In genomic region chr2:163111413-163112201, GRCm38 (mm10) we compare ENCODE assay signal across 14 mouse cellular contexts. TPM values are rescaled to one million over a fixed set of nuclear protein-coding genes. Genes with fewer than 3 reads are reported as not detected.
A peak's percentile ranks its signal among the peaks of the same experiment; 100 is the strongest.
DNase-seq lines count a peak whose midpoint lies in the region; ATAC-seq and TF ChIP-seq lines count a peak whose summit lies in the region.
"Had no signal": no experiment of that assay in that cellular context is flagged by ENCODE, and none has a peak within 500 bp of the region (broad histone marks: within the 10 kb centered on the region; RNA-seq: fewer than 3 reads in every experiment).

No protein-coding gene starts in this region.

- H3K9me3 ChIP-seq in hindbrain, embryonic 12.5 days (replicated peaks): no peaks in the 10 kb centered on the region
- no peaks in the 10 kb centered on the region for H3K9me3 ChIP-seq in midbrain, postnatal 0 days (ENCODE audit: low read length)
- H3K9me3 ChIP-seq: embryonic facial prominence, embryonic 12.5 days had no signal

- peaks cover 21% of the 10 kb centered on the region for H3K4me1 ChIP-seq in hindbrain, embryonic 12.5 days
- H3K4me1 ChIP-seq in midbrain, postnatal 0 days (ENCODE audit: insufficient read depth, low read length): peaks cover 17% of the 10 kb centered on the region; the same call in 1 of the 2 replicates

- H3K9ac ChIP-seq in hindbrain, embryonic 12.5 days: no peak overlapping the region
- no peak overlapping the region; the same call in 1 of the 2 replicates for H3K9ac ChIP-seq in midbrain, postnatal 0 days (replicated peaks; ENCODE audit: low read length, poor library complexity, severe bottlenecking)
- H3K9ac ChIP-seq: embryonic facial prominence, embryonic 12.5 days; liver, embryonic 14.5 days had no signal

- peak; percentile 42 for ATAC-seq in hindbrain, embryonic 12.5 days (ENCODE audit: low FRiP score)
- peak; percentile 53 for ATAC-seq in midbrain, postnatal 0 days (ENCODE audit: low FRiP score)

- H3K27ac ChIP-seq in left cerebral cortex, adult 2 months: peak overlapping the region; percentile 11; the same call in 1 of the 2 replicates
- peak overlapping the region; percentile 49 for H3K27ac ChIP-seq in hindbrain, embryonic 12.5 days
- peak overlapping the region; percentile 81 for H3K27ac ChIP-seq in midbrain, postnatal 0 days (ENCODE audit: low read depth, low read length)
- H3K27ac ChIP-seq: embryonic facial prominence, embryonic 12.5 days; liver, embryonic 14.5 days had no signal

- no peak overlapping the region for H3K4me3 ChIP-seq in left cerebral cortex, adult 2 months
- no peak overlapping the region for H3K4me3 ChIP-seq in hindbrain, embryonic 12.5 days
- H3K4me3 ChIP-seq in midbrain, postnatal 0 days (ENCODE audit: low read depth, low read length): no peak overlapping the region
- H3K4me3 ChIP-seq: embryonic facial prominence, embryonic 12.5 days had no signal

- H3K36me3 ChIP-seq in hindbrain, embryonic 12.5 days: no peaks in the 10 kb centered on the region
- H3K36me3 ChIP-seq in midbrain, postnatal 0 days (ENCODE audit: insufficient read depth, low read length): no peaks in the 10 kb centered on the region
- H3K36me3 ChIP-seq: embryonic facial prominence, embryonic 12.5 days had no signal

- intact Hi-C loops in left cerebral cortex, adult 2 months (cut with DNase I): no loop called here

- 35% methylated on average over 16 of the region's 16 CpGs for WGBS in hindbrain, embryonic 12.5 days
- 6% methylated on average over 16 of the region's 16 CpGs for WGBS in midbrain, postnatal 0 days

- peak in 1 of 2 experiments; percentile 25 for DNase-seq in left cerebral cortex, adult 2 months (ENCODE audit: extremely low spot score in 1 of 2, low spot score in 2 of 2)
- no peak for DNase-seq in left cerebral cortex, adult 8-10 months (ENCODE audit: low spot score in 2 of 2)
- DNase-seq in brain, embryonic 18.5 days (ENCODE audit: low read depth, low spot score): peak; percentile 65
- peak; percentile 60 for DNase-seq in midbrain, postnatal 0 days (ENCODE audit: low spot score)
- no peak for DNase-seq in kidney, adult 18-20 months
- DNase-seq in lung, postnatal 14 days: no peak
- no peak for DNase-seq in spleen, postnatal 10 days (ENCODE audit: low spot score in 2 of 2)
- DNase-seq: thymus, adult 18-20 months had no signal

- peaks cover 40% of the 10 kb centered on the region for H3K27me3 ChIP-seq in hindbrain, embryonic 12.5 days
- no peaks in the 10 kb centered on the region for H3K27me3 ChIP-seq in midbrain, postnatal 0 days (ENCODE audit: insufficient read depth, low read length)
- H3K27me3 ChIP-seq: embryonic facial prominence, embryonic 12.5 days had no signal

- no peak for TF ChIP-seq CTCF in left cerebral cortex, adult 2 months (IDR thresholded peaks at IDR 0.05)
- TF ChIP-seq CTCF in midbrain, postnatal 0 days (IDR thresholded peaks at IDR 0.05): no peak

- peak overlapping the region; percentile 24; the same call in 1 of the 2 replicates for H3K4me2 ChIP-seq in hindbrain, embryonic 12.5 days (replicated peaks)
- H3K4me2 ChIP-seq in midbrain, postnatal 0 days (ENCODE audit: low read depth, low read length, poor library complexity, severe bottlenecking): peak overlapping the region; percentile 26; the same call in 1 of the 2 replicates
- H3K4me2 ChIP-seq: embryonic facial prominence, embryonic 12.5 days had no signal

RNA-seq across cellular contexts. Expression of gene Gtsf1l, which starts 24.0 kb away (rescaled TPM):
- not detected for total RNA-seq in left cerebral cortex, adult 2 months (2021)
- not detected for total RNA-seq in left cerebral cortex, adult 8-10 months (2022)
- 0.30 TPM in 1 of 2 replicates, not detected in the other for polyA plus RNA-seq in hindbrain, embryonic 12.5 days (2016; fragmentation: Nextera tagmentation; extraction: Ambion mirVana)
- not detected in 2 replicates for total RNA-seq in midbrain, postnatal 0 days (2014; rRNA removed)
- not detected in 2 replicates for polyA plus RNA-seq in midbrain, postnatal 0 days (2015; fragmentation: Nextera tagmentation; extraction: Ambion mirVana)
- total RNA-seq: gastrocnemius, adult 8-10 months had no signal
- polyA plus RNA-seq: embryonic facial prominence, embryonic 12.5 days; heart, postnatal 0 days; large intestine, adult 2 months; liver, embryonic 14.5 days had no signal

RNA-seq across cellular contexts. Expression of gene Mybl2, which starts 57.1 kb away (rescaled TPM):
- total RNA-seq in left cerebral cortex, adult 2 months (2021): 1 to 10 TPM; 1.2 to 2.0 TPM
- 1 to 10 TPM in 3 of 4 experiments, under 1 TPM in 1; 0.64 to 2.1 (median 1.4) TPM for total RNA-seq in left cerebral cortex, adult 8-10 months (2022)
- 16.4 and 23.3 TPM in 2 replicates for polyA plus RNA-seq in hindbrain, embryonic 12.5 days (2016; fragmentation: Nextera tagmentation; extraction: Ambion mirVana)
- total RNA-seq in midbrain, postnatal 0 days (2014; rRNA removed): 1.4 and 2.2 TPM in 2 replicates
- polyA plus RNA-seq in midbrain, postnatal 0 days (2015; fragmentation: Nextera tagmentation; extraction: Ambion mirVana): 1.2 and 1.8 TPM in 2 replicates

Comparison
In these comparisons a context has a peak if more than half of its experiments do, and no peak if none do; other contexts are left out.
1. DNase-seq: peak in brain, embryonic 18.5 days (single experiment) and midbrain, postnatal 0 days (single experiment); none in left cerebral cortex, adult 8-10 months (0 of 2), kidney, adult 18-20 months (single experiment), lung, postnatal 14 days (single experiment) and spleen, postnatal 10 days (0 of 2).
2. H3K27ac ChIP-seq: peak in every context shown above with its lines; median percentile 81 in midbrain, postnatal 0 days; 49 in hindbrain, embryonic 12.5 days; 11 in left cerebral cortex, adult 2 months.